Mouse (Mus musculus): ENCODE data around the gene Klk1b22. TPM values are rescaled to one million over a fixed set of nuclear protein-coding genes. Genes with fewer than 3 reads are reported as not detected.

The Klk1b22 gene
- total and polyA plus RNA-seq, 2 experiments = not detected

DNA sequence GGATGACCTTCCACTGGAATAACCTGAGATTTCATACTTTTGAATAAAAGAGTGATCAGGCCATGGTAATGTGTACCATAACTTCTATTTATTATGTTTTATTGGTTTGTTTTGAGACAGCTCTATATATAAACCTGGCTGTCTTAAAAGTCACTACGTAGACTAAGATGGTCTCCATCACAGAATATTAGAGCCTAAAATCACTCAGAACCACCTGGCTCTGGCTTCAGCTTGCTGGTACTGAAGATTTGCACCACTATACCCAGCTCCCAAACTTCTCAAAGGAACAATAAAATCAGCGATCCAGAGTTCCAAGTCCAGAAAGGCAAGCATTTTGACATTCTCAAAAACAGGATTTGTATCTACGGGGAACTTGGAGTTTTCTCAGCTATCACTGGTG, 24.0 kb downstream of the Klk1b22 start, which contains the start of gene Klk1b16:
TSS of gene Klk1b16 (plus strand) at position 301 of the 400 bp plus-strand sequence.
- DNase-seq (ENCODE audit: extremely low read depth, low read depth, low spot score) = no peak
- H3K9ac ChIP-seq (ENCODE audit: low read depth, low read length) = no peak within 1 kb of the TSS
- 88% methylated on average over 3 of the region's 3 CpGs for WGBS

More for the DNA sequence above, 24.0 kb downstream of the Klk1b22 start, which contains the start of gene Klk1b16:
- Histone ChIP-seq H3K36me3 (ENCODE audit: control insufficient read depth, insufficient read depth, low read length) (no peaks in the 10 kb centered on the region), H3K27ac (replicated peaks; ENCODE audit: insufficient read depth, low read depth, low read length) (no peak within 1 kb of the TSS), H3K4me1 (ENCODE audit: control insufficient read depth, insufficient read depth, low read length) (no peaks in the 10 kb centered on the region), H3K79me2 (ENCODE audit: control insufficient read depth, insufficient read depth, low read length) (no peaks in the 10 kb centered on the region), H3K4me3 (ENCODE audit: insufficient read depth, low read depth, low read length) (no peak within 1 kb of the TSS), H3K27me3 (ENCODE audit: control insufficient read depth, insufficient read depth, low read length) (no peaks in the 10 kb centered on the region)
- TF ChIP-seq POLR2A (IDR thresholded peaks at IDR 0.05; ENCODE audit: extremely low read depth, insufficient read depth, low read length) (no peak), CTCF (IDR thresholded peaks at IDR 0.05; ENCODE audit: low read depth, low read length) (no peak)

Other genes with a start within 250 kb of the Klk1b22 start
- not detected in 2 replicates for gene Klk4, start 231.5 kb upstream of the Klk1b22 start, total RNA-seq (2014; rRNA removed)
- not detected in 2 replicates for gene Klk4, start 231.5 kb upstream of the Klk1b22 start, polyA plus RNA-seq (2012; rRNA removed)
- gene Klk15, start 178.9 kb upstream of the Klk1b22 start, total RNA-seq (2014; rRNA removed) = not detected in 2 replicates
- gene Klk15, start 178.9 kb upstream of the Klk1b22 start, polyA plus RNA-seq (2012; rRNA removed) = not detected in 2 replicates
- not detected in 2 replicates for gene Klk1b8, start 162.0 kb upstream of the Klk1b22 start, total RNA-seq (2014; rRNA removed)
- gene Klk1b8, start 162.0 kb upstream of the Klk1b22 start, polyA plus RNA-seq (2012; rRNA removed) = not detected in 2 replicates
- gene Klk1b1, start 145.9 kb upstream of the Klk1b22 start, total RNA-seq (2014; rRNA removed) = not detected in 2 replicates
- gene Klk1b1, start 145.9 kb upstream of the Klk1b22 start, polyA plus RNA-seq (2012; rRNA removed) = not detected in 2 replicates
- gene Klk1b9, start 136.6 kb upstream of the Klk1b22 start, total RNA-seq (2014; rRNA removed) = not detected in 2 replicates
- not detected in 2 replicates for gene Klk1b9, start 136.6 kb upstream of the Klk1b22 start, polyA plus RNA-seq (2012; rRNA removed)
- not detected in 2 replicates for gene Klk1b11, start 116.8 kb upstream of the Klk1b22 start, total RNA-seq (2014; rRNA removed)
- not detected in 2 replicates for gene Klk1b11, start 116.8 kb upstream of the Klk1b22 start, polyA plus RNA-seq (2012; rRNA removed)
- not detected in 2 replicates for gene Klk1b26, start 100.5 kb upstream of the Klk1b22 start, total RNA-seq (2014; rRNA removed)
- gene Klk1b26, start 100.5 kb upstream of the Klk1b22 start, polyA plus RNA-seq (2012; rRNA removed) = not detected in 2 replicates
- not detected in 2 replicates for gene Klk1b27, start 60.4 kb upstream of the Klk1b22 start, total RNA-seq (2014; rRNA removed)
- gene Klk1b27, start 60.4 kb upstream of the Klk1b22 start, polyA plus RNA-seq (2012; rRNA removed) = 0.10 TPM in 1 of 2 replicates, not detected in the other
- gene Klk1b21, start 10.3 kb upstream of the Klk1b22 start, total RNA-seq (2014; rRNA removed) = not detected in 2 replicates
- gene Klk1b21, start 10.3 kb upstream of the Klk1b22 start, polyA plus RNA-seq (2012; rRNA removed) = not detected in 2 replicates
- gene Klk1b16, start 24.1 kb downstream of the Klk1b22 start, total RNA-seq (2014; rRNA removed) = not detected in 2 replicates
- not detected in 2 replicates for gene Klk1b16, start 24.1 kb downstream of the Klk1b22 start, polyA plus RNA-seq (2012; rRNA removed)
- not detected in 2 replicates for gene Klk1b24, start 75.6 kb downstream of the Klk1b22 start, total RNA-seq (2014; rRNA removed)
- gene Klk1b24, start 75.6 kb downstream of the Klk1b22 start, polyA plus RNA-seq (2012; rRNA removed) = not detected in 2 replicates
- gene Klk1b3, start 85.5 kb downstream of the Klk1b22 start, total RNA-seq (2014; rRNA removed) = not detected in 2 replicates
- gene Klk1b3, start 85.5 kb downstream of the Klk1b22 start, polyA plus RNA-seq (2012; rRNA removed) = not detected in 2 replicates
- gene Klk1b4, start 94.8 kb downstream of the Klk1b22 start, total RNA-seq (2014; rRNA removed) = 2.0 and 2.6 TPM in 2 replicates
- gene Klk1b4, start 94.8 kb downstream of the Klk1b22 start, polyA plus RNA-seq (2012; rRNA removed) = 4.5 and 7.4 TPM in 2 replicates
- gene Klk1b5, start 103.3 kb downstream of the Klk1b22 start, total RNA-seq (2014; rRNA removed) = 0.28 TPM in 1 of 2 replicates, not detected in the other
- not detected in 2 replicates for gene Klk1b5, start 103.3 kb downstream of the Klk1b22 start, polyA plus RNA-seq (2012; rRNA removed)
- 2.2 and 11.1 TPM in 2 replicates for gene Klk1, start 112.7 kb downstream of the Klk1b22 start, total RNA-seq (2014; rRNA removed)
- 0.57 and 1.9 TPM in 2 replicates for gene Klk1, start 112.7 kb downstream of the Klk1b22 start, polyA plus RNA-seq (2012; rRNA removed)
- gene Gm36864, start 123.5 kb downstream of the Klk1b22 start, total RNA-seq (2014; rRNA removed) = not detected in 2 replicates
- gene Gm36864, start 123.5 kb downstream of the Klk1b22 start, polyA plus RNA-seq (2012; rRNA removed) = not detected in 2 replicates
- gene 1700028J19Rik, start 134.0 kb downstream of the Klk1b22 start, total RNA-seq (2014; rRNA removed) = 0.18 and 0.20 TPM in 2 replicates
- 0.77 and 1.4 TPM in 2 replicates for gene 1700028J19Rik, start 134.0 kb downstream of the Klk1b22 start, polyA plus RNA-seq (2012; rRNA removed)
- 6.1 and 7.2 TPM in 2 replicates for gene 2410002F23Rik, start 134.0 kb downstream of the Klk1b22 start, total RNA-seq (2014; rRNA removed)
- gene 2410002F23Rik, start 134.0 kb downstream of the Klk1b22 start, polyA plus RNA-seq (2012; rRNA removed) = 14.3 and 30.1 TPM in 2 replicates
- not detected in 2 replicates for gene Acp4, start 144.7 kb downstream of the Klk1b22 start, total RNA-seq (2014; rRNA removed)
- not detected in 2 replicates for gene Acp4, start 144.7 kb downstream of the Klk1b22 start, polyA plus RNA-seq (2012; rRNA removed)
- not detected in 2 replicates for gene Gm15517, start 148.8 kb downstream of the Klk1b22 start, total RNA-seq (2014; rRNA removed)
- not detected in 2 replicates for gene Gm15517, start 148.8 kb downstream of the Klk1b22 start, polyA plus RNA-seq (2012; rRNA removed)
- gene Clec11a, start 194.2 kb downstream of the Klk1b22 start, total RNA-seq (2014; rRNA removed) = 1.3 and 1.9 TPM in 2 replicates
- 2.0 and 2.4 TPM in 2 replicates for gene Clec11a, start 194.2 kb downstream of the Klk1b22 start, polyA plus RNA-seq (2012; rRNA removed)
- gene Shank1, start 197.6 kb downstream of the Klk1b22 start, total RNA-seq (2014; rRNA removed) = under 0.01 TPM in 1 of 2 replicates, not detected in the other
- gene Shank1, start 197.6 kb downstream of the Klk1b22 start, polyA plus RNA-seq (2012; rRNA removed) = 0.04 and 0.06 TPM in 2 replicates

Measured in liver, adult 2 months (tissue).